In the genomic region with DNA sequence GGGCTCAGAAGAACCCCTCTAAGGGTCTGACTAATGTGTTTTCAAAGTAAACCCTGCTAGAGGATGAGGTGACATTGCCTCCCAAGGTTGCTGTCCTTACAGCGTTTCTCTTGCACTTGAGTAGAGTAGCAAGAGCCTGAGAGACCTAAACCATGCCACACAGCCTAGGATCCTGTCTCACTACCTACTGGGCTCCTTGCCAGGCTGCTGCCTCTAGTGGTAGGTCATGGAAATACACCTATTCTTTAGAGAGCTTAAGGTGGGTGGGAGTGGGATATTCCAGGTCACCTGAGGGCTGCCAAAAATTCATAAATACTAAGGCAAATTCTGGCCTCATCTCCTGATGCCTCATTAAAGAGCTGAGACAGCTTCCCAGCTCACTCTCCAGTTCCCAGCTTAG, we compare ENCODE assay signal across 9 mouse cellular contexts.
DNase-seq lines count a peak whose midpoint lies in the region; ATAC-seq and TF ChIP-seq lines count a peak whose summit lies in the region.
"Had no signal": no experiment of that assay in that cellular context is flagged by ENCODE, and none has a peak within 500 bp of the region (broad histone marks: within the 10 kb centered on the region; RNA-seq: fewer than 3 reads in every experiment).

No protein-coding gene starts in this region.

- WGBS in limb, embryonic 14.5 days: 45% methylated on average over 1 of the region's 1 CpGs
- WGBS in limb, embryonic 10.5 days: 38% methylated on average over 1 of the region's 1 CpGs

- H3K4me1 ChIP-seq in limb, embryonic 14.5 days (ENCODE audit: control insufficient read depth, insufficient read depth, low read length): peaks cover 32% of the 10 kb centered on the region
- peaks cover 14% of the 10 kb centered on the region for H3K4me1 ChIP-seq in limb, embryonic 10.5 days
- no peaks in the 10 kb centered on the region for H3K4me1 ChIP-seq in embryonic fibroblast, embryonic 13.5 days (ENCODE audit: control insufficient read depth, insufficient read depth, low read length)

- DNase-seq in adrenal gland, adult (ENCODE audit: inconsistent age in 2 of 2, low spot score in 1 of 2): peak; percentile 48 to 85
- DNase-seq in adrenal gland, adult 8-10 months: no peak
- peak; percentile 54 for DNase-seq in limb, embryonic 14.5 days (ENCODE audit: low spot score)
- DNase-seq in limb, embryonic 10.5 days (ENCODE audit: low spot score): no peak
- peak; percentile 23 to 64 for DNase-seq in lung, postnatal 4 days
- DNase-seq in frontal cortex, postnatal 14 days (ENCODE audit: low spot score in 2 of 2): no peak

- no peak overlapping the region for H3K27ac ChIP-seq in limb, embryonic 14.5 days (replicated peaks; ENCODE audit: low read depth, low read length)
- no peak overlapping the region for H3K27ac ChIP-seq in limb, embryonic 10.5 days
- no peak overlapping the region for H3K27ac ChIP-seq in embryonic fibroblast, embryonic 13.5 days (ENCODE audit: insufficient read depth, low read length)
- H3K27ac ChIP-seq: heart, embryonic 15.5 days had no signal

- no peak overlapping the region for H3K9ac ChIP-seq in limb, embryonic 14.5 days (ENCODE audit: low read depth, low read length, severe bottlenecking)
- H3K9ac ChIP-seq: heart, embryonic 15.5 days had no signal

- H3K4me2 ChIP-seq in limb, embryonic 14.5 days (replicated peaks; ENCODE audit: low read depth, low read length, severe bottlenecking): no peak overlapping the region
- H3K4me2 ChIP-seq: heart, embryonic 15.5 days had no signal

- TF ChIP-seq POLR2A in limb, embryonic 14.5 days (IDR thresholded peaks at IDR 0.05; ENCODE audit: borderline replicate concordance, extremely low read depth, insufficient read depth, insufficient read length): no peak
- no peak for TF ChIP-seq POLR2A in embryonic fibroblast, embryonic 13.5 days (IDR thresholded peaks at IDR 0.05; ENCODE audit: low read depth, low read length)

- ATAC-seq in limb, embryonic 14.5 days (ENCODE audit: low FRiP score, low read depth): no peak
- peak; percentile 46 for ATAC-seq in activated CD4-positive, CD25-positive, alpha-beta regulatory T cell, adult 4 months

- no peaks in the 10 kb centered on the region for H3K9me3 ChIP-seq in limb, embryonic 14.5 days (ENCODE audit: control insufficient read depth, low read length)
- H3K9me3 ChIP-seq in limb, embryonic 10.5 days (replicated peaks): no peaks in the 10 kb centered on the region
- H3K9me3 ChIP-seq: heart, embryonic 15.5 days had no signal

- no peak overlapping the region for H3K4me3 ChIP-seq in limb, embryonic 14.5 days (replicated peaks; ENCODE audit: low read length)
- no peak overlapping the region for H3K4me3 ChIP-seq in limb, embryonic 10.5 days
- no peak overlapping the region for H3K4me3 ChIP-seq in embryonic fibroblast, embryonic 13.5 days (ENCODE audit: insufficient read depth, low read length)
- H3K4me3 ChIP-seq: heart, embryonic 15.5 days had no signal

- H3K36me3 ChIP-seq in limb, embryonic 14.5 days (ENCODE audit: control insufficient read depth, insufficient read depth, low read length): no peaks in the 10 kb centered on the region
- H3K36me3 ChIP-seq in limb, embryonic 10.5 days: no peaks in the 10 kb centered on the region

- peak; percentile 38; the same call in 1 of the 2 replicates for TF ChIP-seq CTCF in embryonic fibroblast, embryonic 13.5 days (IDR thresholded peaks at IDR 0.05; ENCODE audit: borderline replicate concordance, insufficient read depth, low read length)

- no peaks in the 10 kb centered on the region for H3K27me3 ChIP-seq in limb, embryonic 14.5 days (ENCODE audit: control insufficient read depth, insufficient read depth, low read length)
- no peaks in the 10 kb centered on the region for H3K27me3 ChIP-seq in limb, embryonic 10.5 days (ENCODE audit: low read depth, poor library complexity, severe bottlenecking)
- H3K27me3 ChIP-seq: heart, embryonic 15.5 days had no signal

Comparison
In these comparisons a context has a peak if more than half of its experiments do, and no peak if none do; other contexts are left out.
1. DNase-seq: peak in adrenal gland, adult (2 of 2), limb, embryonic 14.5 days (single experiment) and lung, postnatal 4 days (2 of 2); none in adrenal gland, adult 8-10 months (single experiment), limb, embryonic 10.5 days (single experiment) and frontal cortex, postnatal 14 days (0 of 2).